Mouse (Mus musculus) intestine, postnatal 0 days (tissue): ENCODE measurements at regions not wholly inside any gene's neighbourhood (a gene's known extent, or its start where the extent isn't known, plus 50 kb on each side); places are given as distances from the start of the nearest gene placed in this dataset.
"Not testable (repeated sequence)": the region's sequence is repeated elsewhere in the genome, so short reads cannot be mapped to it uniquely, and the experiment has no call there.

Experiments
- ATAC-seq: fragments of 200-750 bp; cut with Nextera tagmentation; 2 replicates; pipeline ENCODE4 v1.8.0; 2017; ENCODE audit warnings: mild to moderate bottlenecking, moderate TSS enrichment, moderate library complexity
- H3K27ac ChIP-seq: fragments of 300-500 bp; sonication (generic); 2 replicates; pipeline ENCODE4 v1.5.1; 2014; ENCODE audit warnings: mild to moderate bottlenecking, low read depth, low read length, moderate library complexity
- H3K27me3 ChIP-seq: fragments of 300-500 bp; sonication (generic); replicated peaks from 2 replicates; pipeline ENCODE4 v1.6.1; 2014; ENCODE audit warnings: low read length, mixed read lengths; ENCODE audit not compliant: control insufficient read depth, insufficient read depth
- H3K36me3 ChIP-seq: fragments of 300-500 bp; sonication (generic); 2 replicates; pipeline ENCODE4 v1.6.1; 2014; ENCODE audit warnings: mild to moderate bottlenecking, moderate library complexity; ENCODE audit not compliant: control insufficient read depth, insufficient read depth
- H3K4me1 ChIP-seq: fragments of 300-500 bp; sonication (generic); replicated peaks from 2 replicates; pipeline ENCODE4 v1.6.1; 2014; ENCODE audit warnings: antibody characterized with exemption, low read length, mixed read lengths; ENCODE audit not compliant: control insufficient read depth, insufficient read depth
- H3K4me2 ChIP-seq: fragments of 300-500 bp; sonication (generic); replicated peaks from 2 replicates; pipeline ENCODE4 v1.6.1; 2014; ENCODE audit warnings: low read depth, mild to moderate bottlenecking, moderate library complexity
- H3K4me3 ChIP-seq: fragments of 300-500 bp; sonication (generic); 2 replicates; pipeline ENCODE4 v1.5.1; 2014; ENCODE audit warnings: low read depth, low read length
- H3K9ac ChIP-seq: fragments of 300-500 bp; sonication (generic); 2 replicates; pipeline ENCODE4 v1.6.1; 2014; ENCODE audit warnings: mild to moderate bottlenecking, low read depth, low read length
- H3K9me3 ChIP-seq: fragments of 300-500 bp; sonication (generic); 2 replicates; pipeline ENCODE4 v1.6.1; 2016; ENCODE audit warnings: mixed run types; ENCODE audit not compliant: control insufficient read depth
- CTCF ChIP-seq: sonication (generic); IDR thresholded peaks from 2 replicates; pipeline ENCODE4 v1.5.1; 2016; ENCODE audit warnings: low read depth, mild to moderate bottlenecking, control low read depth, antibody characterized with exemption, moderate library complexity
- WGBS: fragments of 180-500 bp; shearing (Covaris S2); extraction: QIAGEN DNeasy Blood & Tissue Kit; methylation state at CpG from one replicate; pipeline ENCODE4 v1.1.7; 2014; 5-methylcytosine and 5-hydroxymethylcytosine counted together

DNA sequence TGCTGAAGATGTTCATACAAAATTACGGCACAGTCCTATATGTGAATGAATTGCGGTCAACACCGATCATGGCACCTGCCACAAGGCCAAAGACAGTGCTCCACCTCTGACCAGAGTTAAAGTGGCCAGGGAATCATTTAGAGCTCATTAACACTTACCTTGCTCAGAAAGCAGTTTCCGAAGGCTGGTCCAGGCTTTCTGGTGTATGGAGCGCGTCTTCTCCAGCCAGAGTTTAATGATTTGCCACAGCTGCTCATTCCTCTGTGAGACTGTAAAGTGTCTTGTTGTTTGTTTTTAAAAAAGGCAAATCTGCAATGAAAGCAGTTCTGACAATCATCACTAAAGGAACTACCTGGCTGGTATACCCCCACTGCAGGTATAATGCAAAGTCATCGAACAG, 256.7 kb downstream of the Nfkbiz start:
- Histone ChIP-seq H3K4me3 (no peak overlapping the region), H3K4me1 (0 out of 2 replicates have a peak, but pooled peaks cover 2% of the 10 kb centered on the region), H3K9ac (no peak overlapping the region), H3K36me3 (no peaks in the 10 kb centered on the region), H3K9me3 (no peaks in the 10 kb centered on the region), H3K27ac (no peak overlapping the region), H3K27me3 (no peaks in the 10 kb centered on the region), H3K4me2 (no peak overlapping the region)
- ATAC-seq: no peak
- 85% methylated on average over 7 of the region's 7 CpGs for whole genome bisulfite sequencing
- no peak for TF ChIP-seq CTCF

DNA sequence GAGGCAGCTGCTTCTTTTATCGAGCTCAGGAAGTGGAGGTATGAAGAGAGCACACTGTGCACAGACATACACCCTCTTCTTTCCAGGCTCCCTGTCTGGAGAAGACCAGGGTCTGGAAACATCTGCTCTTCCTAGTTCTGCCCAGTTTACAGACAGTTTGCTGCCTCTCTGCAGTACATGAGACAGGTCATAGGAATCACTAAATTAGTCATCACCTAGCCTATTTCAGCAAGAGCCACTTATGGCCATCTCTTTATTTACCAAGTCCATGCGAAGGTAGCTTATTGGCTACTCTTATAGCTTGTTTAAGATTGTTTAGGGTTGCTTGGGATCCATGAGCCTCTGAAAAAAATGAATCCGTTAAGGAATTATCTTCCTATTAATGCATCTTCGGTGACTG, 257.9 kb downstream of the Nfkbiz start:
- WGBS: 87% methylated on average over 4 of the region's 4 CpGs
- Histone ChIP-seq H3K4me2 (no peak overlapping the region), H3K27ac (no peak overlapping the region), H3K36me3 (no peaks in the 10 kb centered on the region), H3K27me3 (no peaks in the 10 kb centered on the region), H3K9me3 (no peaks in the 10 kb centered on the region), H3K4me3 (no peak overlapping the region), H3K9ac (no peak overlapping the region), H3K4me1 (0 out of 2 replicates have a peak, but pooled peaks cover 2% of the 10 kb centered on the region)
- no peak for TF ChIP-seq CTCF
- ATAC-seq: no peak

DNA sequence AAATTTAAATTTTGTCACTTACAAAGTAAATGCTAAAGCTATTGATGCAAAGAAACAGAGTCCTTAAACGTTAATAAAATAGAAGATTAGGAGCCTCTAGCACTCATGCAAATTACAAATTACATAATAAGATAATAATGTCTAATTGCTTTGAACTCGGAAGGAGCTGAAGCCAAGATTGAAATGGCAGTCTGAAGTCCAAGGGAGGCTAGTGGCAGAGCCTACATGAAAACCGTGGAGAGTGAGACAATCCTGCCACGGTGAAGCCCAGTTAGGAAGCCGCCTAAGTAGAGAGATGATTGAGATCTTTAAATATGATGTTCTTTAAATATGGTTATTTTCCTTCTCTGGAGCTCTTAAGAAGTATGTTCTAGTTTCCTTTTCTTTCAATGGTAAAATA, 260.0 kb downstream of the Nfkbiz start:
- Histone ChIP-seq H3K4me2 (no peak overlapping the region), H3K9me3 (no peaks in the 10 kb centered on the region), H3K27me3 (no peaks in the 10 kb centered on the region), H3K36me3 (no peaks in the 10 kb centered on the region), H3K4me3 (no peak overlapping the region), H3K9ac (no peak overlapping the region), H3K4me1 (0 out of 2 replicates have a peak, but pooled peaks cover 2% of the 10 kb centered on the region), H3K27ac (no peak overlapping the region)
- no peak for TF ChIP-seq CTCF
- 41% methylated on average over 5 of the region's 5 CpGs for whole genome bisulfite sequencing
- no peak for ATAC-seq

DNA sequence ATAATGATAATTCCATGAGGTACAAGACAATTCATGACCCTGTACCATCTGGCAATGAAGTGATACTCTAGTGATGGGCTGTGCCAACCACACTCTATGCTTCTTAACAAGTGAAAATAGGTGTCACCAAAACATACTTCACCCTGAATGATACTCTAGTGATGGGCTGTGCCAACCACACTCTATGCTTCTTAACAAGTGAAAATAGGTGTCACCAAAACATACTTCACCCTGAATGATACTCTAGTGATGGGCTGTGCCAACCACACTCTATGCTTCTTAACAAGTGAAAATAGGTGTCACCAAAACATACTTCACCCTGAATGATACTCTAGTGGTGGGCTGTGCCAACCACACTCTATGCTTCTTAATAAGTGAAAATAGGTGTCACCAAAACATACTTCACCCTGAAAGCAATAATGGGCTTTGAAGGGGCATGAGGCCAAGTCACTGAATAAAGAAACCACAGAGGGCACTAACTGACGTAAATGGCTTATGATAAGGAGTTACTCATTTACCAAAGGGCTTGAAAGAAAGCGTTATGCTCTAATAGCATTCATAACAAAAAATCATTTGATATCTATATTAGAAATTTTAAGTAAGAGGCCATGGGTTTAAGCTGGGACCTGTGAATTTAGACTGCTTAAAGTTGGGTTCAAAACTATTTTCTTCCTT, 263.0 kb downstream of the Nfkbiz start:
- H3K27me3 ChIP-seq, H3K4me2 ChIP-seq, H3K9me3 ChIP-seq, H3K27ac ChIP-seq, H3K36me3 ChIP-seq, H3K4me3 ChIP-seq, H3K4me1 ChIP-seq, H3K9ac ChIP-seq: not testable (repeated sequence)
- 0 out of 2 replicates have a peak, but pooled peaks have one; percentile 43 for ATAC-seq
- WGBS: 42% methylated on average over 2 of the region's 2 CpGs

DNA sequence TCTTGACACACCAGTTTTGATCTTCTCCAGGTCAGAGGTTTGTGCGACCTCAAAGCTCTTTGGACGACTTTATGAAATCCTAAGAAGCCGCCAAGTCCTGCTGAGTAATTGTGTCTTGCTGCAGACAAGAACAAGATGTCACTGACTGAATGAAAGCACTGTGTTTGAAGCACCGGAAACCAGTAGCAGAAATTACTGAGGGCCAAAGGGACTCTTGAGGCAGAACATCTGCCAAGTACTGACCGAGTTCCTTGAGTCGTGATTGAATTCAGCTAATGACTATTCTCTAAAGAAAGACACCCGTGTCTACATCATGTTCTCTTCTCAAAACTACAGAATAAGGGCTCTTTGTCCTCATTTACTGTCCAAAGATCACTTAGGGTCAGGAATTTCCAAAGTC, 267.6 kb downstream of the Nfkbiz start:
- H3K9ac ChIP-seq: no peak overlapping the region

DNA sequence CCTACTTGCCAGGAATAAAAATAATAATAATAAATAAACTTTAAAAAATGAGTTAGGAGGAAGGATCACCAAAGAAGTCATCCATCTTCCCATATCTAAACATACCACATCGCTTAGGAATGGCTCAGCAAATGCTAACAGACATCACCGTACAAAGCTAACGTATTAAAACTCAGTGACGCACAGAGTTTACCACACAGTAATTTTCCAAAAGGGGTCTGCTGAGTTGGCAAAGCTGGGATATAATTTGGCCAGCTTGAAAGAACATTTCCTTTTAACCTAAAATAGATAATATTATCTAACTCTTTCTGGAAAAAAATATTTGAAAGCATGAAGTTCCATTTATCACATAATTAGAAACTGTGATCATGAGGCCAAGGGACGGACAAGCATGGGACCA, 268.6 kb downstream of the Nfkbiz start:
- H3K9ac ChIP-seq: no peak overlapping the region
- no peak for TF ChIP-seq CTCF
- no peak for ATAC-seq

More for the DNA sequence above, 267.6 kb downstream of the Nfkbiz start:
- Histone ChIP-seq H3K36me3 (no peaks in the 10 kb centered on the region), H3K9me3 (no peaks in the 10 kb centered on the region), H3K4me2 (no peak overlapping the region), H3K27ac (no peak overlapping the region), H3K4me1 (no peaks in the 10 kb centered on the region), H3K4me3 (no peak overlapping the region), H3K27me3 (no peaks in the 10 kb centered on the region)
- WGBS: 57% methylated on average over 7 of the region's 7 CpGs
- TF ChIP-seq CTCF: no peak
- ATAC-seq: no peak

More for the DNA sequence above, 268.6 kb downstream of the Nfkbiz start:
- Histone ChIP-seq H3K9me3 (no peaks in the 10 kb centered on the region), H3K4me3 (no peak overlapping the region), H3K4me2 (no peak overlapping the region), H3K36me3 (no peaks in the 10 kb centered on the region), H3K4me1 (no peaks in the 10 kb centered on the region), H3K27ac (no peak overlapping the region), H3K27me3 (no peaks in the 10 kb centered on the region)
- 73% methylated on average over 5 of the region's 5 CpGs for WGBS
